Mouse (Mus musculus) E14TG2a.4 (cell line): ENCODE measurements around the gene Hoxc6.

Experiments
- CTCF ChIP-seq: conservative IDR thresholded peaks from 2 replicates; pipeline ENCODE4 v1.5.1; 2014; ENCODE audit warnings: low read length
- NANOG ChIP-seq: IDR thresholded peaks from 2 replicates; pipeline ENCODE4 v1.6.1; 2014; ENCODE audit warnings: borderline replicate concordance, low read length, mixed read lengths
- POU5F1 ChIP-seq: IDR thresholded peaks from 2 replicates; pipeline ENCODE4 v1.6.1; 2014; ENCODE audit warnings: low read length, borderline replicate concordance

- no peak for TF ChIP-seq CTCF
- TF ChIP-seq POU5F1: no peak
- no peak for TF ChIP-seq NANOG
These were observed 626 bp upstream of the Hoxc6 start for GRCm38 (mm10) chr15:102997431-102997830.
